Mouse (Mus musculus): ENCODE results near the gene Sgk2.
A peak's percentile ranks its signal among the peaks of the same experiment; 100 is the strongest.

The Sgk2 gene

DNA sequence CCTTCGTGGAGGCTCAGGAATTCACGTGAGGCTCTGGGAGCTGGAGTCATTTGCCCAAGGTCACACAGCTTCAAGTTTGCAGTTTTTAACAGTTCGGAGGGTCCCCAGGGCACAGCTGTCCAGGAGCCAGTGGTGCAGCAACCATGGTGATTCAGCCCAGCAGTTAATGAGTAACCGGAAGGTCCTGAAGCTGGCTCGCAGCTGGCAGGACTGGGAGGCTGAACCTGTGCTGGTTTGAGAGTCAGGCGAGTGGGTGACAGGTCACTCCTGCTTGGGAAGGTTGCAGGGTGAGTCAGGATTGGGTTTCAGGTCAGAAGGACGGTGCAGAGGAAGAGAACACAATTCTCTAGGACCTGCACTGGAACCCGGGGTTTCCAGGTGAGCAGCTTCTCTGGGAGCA is at the start of gene Sgk2:
Gene Sgk2 (plus strand): TSS at position 113 of the 400 bp plus-strand sequence.
- no peak for DNase-seq (ENCODE audit: low spot score)

DNA sequence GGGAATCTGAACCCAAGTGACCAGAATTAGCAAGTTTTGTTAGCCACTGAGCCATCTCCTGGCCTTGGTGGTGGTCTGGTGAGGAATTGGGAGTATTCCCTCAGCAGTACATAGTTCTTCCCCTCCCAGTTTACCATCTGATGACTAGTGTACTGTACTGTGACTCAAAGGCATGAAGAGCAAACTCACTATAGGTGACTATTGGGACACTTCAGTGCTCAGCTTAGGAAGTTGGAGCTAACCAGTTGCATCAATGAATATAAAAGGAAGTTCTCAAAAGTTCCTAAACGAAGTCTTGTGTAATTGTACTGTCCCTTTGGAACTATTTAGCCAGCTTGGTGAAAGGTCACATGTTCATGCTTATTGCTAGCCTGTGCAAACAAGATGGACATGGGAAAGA is 47.6 kb upstream of the Sgk2 start:
- no peak for DNase-seq (ENCODE audit: low spot score)

DNA sequence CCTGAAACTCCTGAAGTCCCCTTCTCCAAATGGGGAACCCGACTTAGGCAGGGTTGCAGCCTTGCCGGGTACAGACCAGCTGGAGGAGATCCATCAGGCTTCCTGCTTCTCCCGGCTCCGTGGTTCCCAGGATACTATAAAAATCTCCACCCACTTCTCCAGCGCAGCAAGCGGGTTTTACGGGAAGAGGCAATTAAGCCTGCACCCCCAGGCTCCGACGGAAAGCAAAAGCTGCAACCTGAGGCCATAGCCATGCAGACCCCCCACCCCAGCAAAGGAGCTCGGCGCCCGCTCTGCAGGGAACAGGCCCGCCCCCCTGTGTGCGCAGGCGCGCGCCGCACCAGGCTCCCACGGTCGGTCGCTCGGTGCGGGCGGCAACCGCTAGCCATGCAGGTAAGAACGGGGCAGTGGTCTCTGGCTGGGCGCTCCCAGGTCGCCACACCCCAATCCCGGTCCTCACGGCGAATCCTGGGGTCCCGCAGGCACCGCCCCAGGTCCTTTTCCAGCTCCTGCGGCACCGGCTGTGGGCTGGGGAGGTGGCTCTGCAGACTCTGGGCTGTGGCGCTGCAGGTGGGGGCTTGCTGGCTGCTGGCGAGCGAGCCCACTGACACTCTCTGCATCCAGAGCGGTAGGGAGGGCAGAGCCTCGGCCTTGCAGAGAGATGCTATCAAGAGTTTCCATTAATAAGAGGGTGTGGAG is 43.8 kb upstream of the Sgk2 start, which contains the start of gene L3mbtl1:
Gene L3mbtl1 (plus strand): TSS at position 325 of the 699 bp plus-strand sequence.
- peak; percentile 15 for DNase-seq (ENCODE audit: low spot score)

DNA sequence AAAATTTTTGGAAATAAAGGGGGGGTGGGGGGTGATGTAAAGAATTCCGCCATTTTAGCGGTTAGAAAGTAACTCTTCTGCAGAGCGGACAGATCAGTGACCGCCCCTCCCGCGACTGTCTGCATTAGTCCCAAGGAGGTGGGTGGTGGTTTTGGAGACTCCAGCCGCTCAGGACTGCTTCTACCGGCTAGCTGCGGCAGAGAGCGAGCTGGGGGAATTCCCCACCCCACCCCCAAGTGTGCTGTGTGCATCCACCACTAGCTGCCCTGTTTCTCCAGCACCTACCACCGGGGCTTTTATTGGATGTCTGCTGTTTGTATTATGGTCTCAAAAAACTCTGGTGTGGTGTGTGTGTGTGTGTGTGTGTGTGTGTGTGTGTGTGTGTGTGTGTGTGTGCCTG is 43.2 kb upstream of the Sgk2 start:
- peak; percentile 10 for DNase-seq (ENCODE audit: low spot score)

DNA sequence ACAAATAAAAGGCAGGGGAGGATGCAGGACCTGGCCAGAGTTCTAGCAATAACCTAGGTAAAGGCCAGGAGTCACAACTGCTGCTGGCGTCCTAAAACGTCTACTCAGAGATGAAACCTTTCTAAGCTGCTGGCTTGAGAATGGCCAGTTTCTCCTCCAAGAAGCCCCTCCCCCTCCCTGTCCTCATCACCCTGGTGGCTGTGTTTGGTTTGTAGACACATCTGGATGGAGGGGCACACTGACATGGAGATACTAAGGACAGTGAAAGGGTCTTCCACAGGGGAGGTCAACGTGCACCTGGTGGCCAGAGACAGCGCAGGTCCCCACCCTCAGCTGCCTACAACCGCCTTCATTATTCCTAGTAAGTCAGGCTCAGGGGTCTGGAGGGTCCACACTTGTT is 40.2 kb upstream of the Sgk2 start:
- no peak for DNase-seq (ENCODE audit: low spot score)

DNA sequence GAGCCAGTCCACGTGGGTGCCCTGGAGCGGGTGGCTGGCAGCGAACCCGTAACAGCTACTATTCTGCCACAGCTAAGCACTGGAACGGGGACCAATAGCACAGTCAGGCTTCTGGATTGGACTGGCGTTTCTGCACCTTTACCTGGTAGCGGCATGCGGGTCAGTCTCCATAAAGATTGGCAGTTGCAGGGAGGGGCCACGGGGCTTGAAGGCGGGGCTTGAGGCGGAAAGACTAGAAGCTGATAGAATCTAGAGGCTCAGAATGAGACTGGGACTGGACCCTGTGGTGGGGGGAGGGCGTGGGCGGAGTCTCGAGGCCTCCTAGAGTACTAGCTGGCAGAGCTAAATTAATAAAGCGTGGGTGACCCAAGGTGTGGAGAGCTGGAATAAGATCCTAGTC is 39.4 kb upstream of the Sgk2 start:
- DNase-seq (ENCODE audit: low spot score): no peak

DNA sequence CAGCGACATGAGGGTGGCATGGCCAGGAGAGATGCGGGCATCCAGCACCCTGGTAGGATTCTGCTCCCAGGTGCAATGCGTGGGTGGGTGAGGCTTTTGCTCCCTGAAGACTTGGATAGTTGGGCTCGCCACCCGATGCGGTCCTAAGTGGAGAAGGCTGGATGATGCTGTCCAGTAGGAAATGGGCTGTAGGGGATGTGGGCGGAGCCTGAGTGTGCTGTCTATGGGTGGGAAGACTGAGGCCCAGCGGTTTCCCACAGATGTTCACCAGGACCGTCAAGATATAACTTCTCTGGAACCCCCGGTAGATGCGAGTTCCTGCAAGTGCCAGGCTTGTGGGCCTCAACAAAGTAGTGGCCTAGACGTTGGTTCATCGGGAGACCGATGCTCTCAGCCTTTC is 38.9 kb upstream of the Sgk2 start:
- DNase-seq (ENCODE audit: low spot score): no peak

DNA sequence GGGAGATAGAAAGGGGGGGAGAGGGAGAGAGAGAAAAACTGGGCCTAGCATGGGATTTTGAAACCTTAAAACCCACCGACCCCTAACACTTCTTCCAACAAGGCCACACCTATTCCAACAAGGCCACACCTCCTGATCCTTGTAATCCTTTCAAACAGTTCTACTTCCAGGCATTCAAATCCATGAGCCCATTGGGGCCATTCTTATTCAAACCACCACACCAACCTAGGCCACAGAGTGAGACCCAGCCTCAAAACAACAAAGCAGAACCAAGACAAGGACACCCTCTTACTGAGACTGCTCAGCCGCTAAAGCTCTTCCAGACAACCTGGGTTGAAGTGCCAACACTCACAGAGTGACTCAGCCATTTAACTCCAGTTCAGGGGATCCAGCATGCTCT is 36.4 kb upstream of the Sgk2 start:
- DNase-seq (ENCODE audit: low spot score): no peak

DNA sequence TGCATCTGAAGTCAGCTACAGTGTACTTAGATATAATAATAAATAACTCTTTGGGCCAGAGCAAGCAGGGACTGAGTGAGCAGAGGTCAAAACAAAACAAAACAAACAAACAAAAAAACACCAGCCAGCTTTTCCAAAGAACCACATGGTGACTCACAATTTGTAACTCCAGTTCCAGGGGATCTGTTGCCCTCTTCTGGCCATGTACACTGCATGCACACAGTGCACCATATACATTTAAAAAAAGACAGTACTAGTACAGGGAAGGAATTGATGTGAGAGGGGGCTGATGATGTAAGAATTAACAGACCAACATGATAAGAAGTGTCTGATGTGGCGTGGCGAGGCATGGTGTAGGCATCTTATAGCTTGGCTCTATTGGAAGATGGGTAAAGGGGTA is 30.3 kb upstream of the Sgk2 start:
- DNase-seq (ENCODE audit: low spot score): no peak

DNA sequence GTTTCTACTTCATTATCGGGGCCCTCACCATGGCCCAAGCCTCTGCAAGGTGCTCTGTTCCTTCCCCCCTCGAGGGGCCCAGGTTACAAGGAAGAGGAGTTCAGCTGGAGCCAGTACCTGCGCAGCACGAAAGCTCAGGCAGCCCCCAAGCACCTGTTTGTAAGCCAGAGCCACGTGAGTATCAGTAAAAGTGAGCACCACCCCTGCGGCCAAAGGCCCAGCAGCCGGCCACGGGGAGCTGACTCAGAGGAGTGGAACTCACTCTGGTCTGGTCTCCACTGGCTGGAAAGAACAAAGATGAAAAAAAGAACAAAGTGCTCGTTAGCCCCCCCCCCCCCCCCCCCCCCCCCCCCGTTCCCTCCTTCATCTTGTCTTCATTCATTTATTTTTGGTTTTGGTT is 25.8 kb upstream of the Sgk2 start:
- no peak for DNase-seq (ENCODE audit: low spot score)

DNA sequence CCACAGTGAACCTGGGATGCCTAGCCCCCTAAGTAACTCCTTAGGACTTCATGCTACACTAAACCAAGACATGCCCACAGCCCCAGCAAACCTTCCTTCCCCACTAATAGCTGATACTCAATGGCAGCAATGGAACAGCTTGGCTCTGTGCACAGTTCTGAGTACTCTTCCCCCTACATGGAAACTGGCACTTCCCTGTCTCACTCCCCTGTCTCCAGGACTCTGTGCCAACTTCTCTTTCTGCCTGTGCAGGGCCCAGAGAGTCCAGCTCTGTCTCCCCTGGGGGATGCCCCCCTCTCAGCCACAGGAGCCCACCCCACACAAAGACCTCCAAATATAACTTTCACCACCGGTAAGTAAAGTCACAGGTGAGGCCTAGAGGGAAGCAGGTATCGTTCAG is 20.4 kb upstream of the Sgk2 start:
- DNase-seq (ENCODE audit: low spot score): no peak

DNA sequence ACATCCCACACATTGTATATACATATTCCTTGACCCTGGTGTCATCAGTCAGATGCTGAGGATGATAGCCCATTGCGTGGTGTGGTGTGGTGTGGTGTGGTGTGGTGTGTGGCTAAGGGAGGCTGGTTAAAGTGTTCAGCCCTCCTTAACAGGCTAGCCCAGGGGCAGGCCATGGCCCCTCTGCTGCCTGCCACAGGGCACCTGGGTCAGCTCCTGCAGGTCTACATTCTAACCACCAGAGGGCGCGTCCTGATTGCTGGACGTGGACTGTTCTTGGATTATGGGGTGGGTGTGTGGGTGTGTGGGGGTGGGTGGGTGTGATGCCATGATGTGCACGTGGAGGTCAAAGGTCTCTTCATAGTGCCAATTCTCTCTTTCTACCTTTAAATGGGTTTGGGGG is 18.8 kb upstream of the Sgk2 start:
- peak; percentile 39 for DNase-seq (ENCODE audit: low spot score)

DNA sequence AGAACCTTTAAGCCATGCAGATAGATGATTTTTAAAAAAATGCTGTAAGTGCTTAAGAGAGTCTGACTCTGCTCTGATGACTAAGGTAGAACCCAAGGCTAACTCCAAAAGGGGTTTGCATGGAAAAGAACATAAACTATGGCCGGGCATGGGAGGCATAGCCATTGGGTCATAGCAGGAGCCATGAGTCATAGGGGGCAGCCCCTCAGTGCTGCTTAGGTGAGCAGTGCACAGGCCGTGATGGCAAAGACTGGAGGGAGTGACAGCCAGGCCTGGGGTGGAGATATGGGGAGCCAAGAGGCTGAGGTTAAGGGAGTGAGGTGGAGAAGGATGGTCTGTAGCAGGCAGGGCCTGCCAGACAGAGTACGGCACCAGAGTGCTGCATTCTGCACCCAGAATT is 18.0 kb upstream of the Sgk2 start:
- no peak for DNase-seq (ENCODE audit: low spot score)

DNA sequence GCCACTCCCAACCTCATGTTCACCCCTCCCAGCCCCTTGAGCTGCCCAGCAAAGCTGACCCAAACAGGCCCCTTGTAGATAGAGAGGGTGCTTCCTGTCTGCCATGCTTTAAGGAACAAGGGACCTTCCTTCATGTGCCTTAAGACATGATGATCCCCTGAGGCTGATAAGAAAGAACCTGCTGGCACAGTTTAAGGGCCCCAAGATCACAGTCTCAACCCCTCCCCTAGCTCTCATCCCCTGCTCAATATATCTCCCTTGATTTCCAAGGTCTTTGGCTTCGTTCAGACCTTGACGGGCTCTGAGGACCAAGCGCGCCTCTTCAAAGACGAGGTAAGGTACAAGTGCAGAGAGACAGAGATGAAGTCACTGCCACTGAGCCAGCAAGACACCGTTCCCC is 16.2 kb upstream of the Sgk2 start:
- no peak for DNase-seq (ENCODE audit: low spot score)

DNA sequence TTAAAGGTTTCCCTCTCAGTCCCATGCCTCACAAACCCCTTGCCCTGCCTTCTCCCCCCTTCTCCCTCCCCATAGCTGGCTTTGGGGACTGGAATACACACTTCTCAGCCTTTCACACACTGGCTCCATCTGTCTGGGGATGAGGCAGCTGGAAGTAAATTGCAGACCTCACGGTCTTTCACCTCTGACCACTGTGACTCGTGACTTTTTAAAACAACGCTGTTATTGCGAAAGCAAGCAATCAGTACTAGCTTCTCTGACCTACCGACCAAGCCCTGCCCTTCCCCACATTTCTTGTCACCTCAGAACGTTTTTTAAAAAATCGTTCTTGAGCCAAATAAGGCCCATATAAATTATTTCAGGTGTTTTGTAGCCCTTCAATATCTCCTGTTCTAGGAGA is 14.4 kb upstream of the Sgk2 start:
- DNase-seq (ENCODE audit: low spot score): no peak

DNA sequence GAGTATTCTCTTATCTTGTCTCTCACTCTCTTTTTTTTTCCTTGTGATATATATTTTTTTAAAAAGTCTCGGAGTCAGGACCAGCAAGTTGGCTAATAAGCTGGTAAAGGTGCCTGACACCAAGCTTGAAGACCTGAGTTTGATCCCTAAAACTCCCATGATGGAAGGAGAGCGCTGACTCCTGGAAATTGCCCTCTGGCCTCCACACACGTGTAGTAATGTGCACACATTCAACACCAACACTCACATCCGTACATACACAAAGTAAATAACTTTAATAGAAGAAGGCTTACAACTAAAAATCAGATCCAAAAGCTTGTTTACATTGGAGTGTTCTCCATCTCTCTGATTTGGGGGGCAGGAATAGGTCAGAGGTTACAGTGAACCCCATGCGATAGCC is 13.9 kb upstream of the Sgk2 start:
- no peak for DNase-seq (ENCODE audit: low spot score)

DNA sequence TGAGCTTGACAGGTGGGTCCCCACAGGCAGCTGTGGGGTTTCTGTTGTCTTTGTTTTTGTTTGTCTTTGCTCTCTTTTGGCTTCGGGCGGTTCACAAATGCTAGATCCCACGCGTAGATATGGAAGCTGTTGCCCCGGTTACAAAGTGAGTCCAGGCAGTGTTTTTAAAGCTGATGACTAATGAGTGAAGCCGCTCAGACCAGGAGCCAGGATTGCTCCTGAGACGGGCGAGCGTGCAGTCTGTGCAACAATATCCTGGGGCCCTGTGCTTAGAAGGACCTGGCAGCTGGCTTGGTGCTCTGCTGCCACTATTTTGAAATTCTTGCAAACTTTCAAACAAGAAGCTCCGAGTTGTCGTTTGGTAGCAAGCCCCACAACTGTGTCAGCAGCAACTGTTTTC is 13.5 kb upstream of the Sgk2 start:
- no peak for DNase-seq (ENCODE audit: low spot score)

DNA sequence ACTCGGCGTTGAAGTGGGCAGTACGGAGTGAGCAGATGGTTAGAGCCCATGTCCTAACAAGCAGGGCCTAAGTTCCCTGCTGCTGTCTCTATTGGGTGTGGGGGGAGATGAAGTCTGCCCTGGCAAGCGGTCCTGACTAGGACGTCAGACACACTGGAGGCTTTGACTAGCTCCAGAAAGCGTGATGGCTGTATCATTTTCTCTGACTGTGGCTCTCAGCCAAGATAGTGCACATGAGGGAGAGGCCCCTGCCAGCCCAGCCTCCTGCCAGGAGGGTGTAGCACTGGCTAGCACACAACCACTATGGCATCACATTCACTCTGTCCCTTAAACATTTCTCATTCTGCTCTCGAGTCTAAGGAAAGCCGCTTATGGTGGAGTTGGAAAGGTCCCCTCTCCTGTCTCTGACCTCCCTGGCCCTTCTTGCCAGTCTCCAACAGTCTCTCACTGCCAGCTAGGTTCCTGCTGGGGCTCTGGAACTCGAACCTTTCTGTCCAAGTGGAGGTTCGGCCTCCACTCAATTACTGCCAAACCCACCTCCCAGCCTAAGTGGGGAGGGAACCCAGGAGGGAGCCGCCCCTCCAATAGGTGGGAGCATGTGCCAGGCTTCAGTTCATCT is 11.9 kb upstream of the Sgk2 start:
- no peak for DNase-seq (ENCODE audit: low spot score)

DNA sequence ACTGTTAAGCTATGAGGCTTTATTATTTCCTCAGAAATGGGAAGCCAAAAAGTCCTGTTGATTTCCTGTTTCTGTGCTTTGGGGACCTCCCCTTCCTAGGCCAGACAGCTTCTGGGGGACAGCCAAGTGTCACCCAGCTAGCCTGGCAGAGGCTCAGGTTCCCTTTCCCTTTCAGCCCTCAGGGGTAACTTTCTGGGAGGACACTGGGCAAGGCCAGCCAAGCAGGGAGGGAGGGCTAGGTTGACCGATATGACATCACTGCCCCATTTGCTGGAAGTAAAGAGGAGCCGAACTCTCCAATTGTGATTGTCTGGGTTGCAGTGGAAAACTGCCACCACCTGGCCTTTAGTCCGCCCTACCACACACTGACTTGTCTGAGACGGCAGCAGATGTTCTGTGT is 11.1 kb upstream of the Sgk2 start:
- DNase-seq (ENCODE audit: low spot score): no peak

DNA sequence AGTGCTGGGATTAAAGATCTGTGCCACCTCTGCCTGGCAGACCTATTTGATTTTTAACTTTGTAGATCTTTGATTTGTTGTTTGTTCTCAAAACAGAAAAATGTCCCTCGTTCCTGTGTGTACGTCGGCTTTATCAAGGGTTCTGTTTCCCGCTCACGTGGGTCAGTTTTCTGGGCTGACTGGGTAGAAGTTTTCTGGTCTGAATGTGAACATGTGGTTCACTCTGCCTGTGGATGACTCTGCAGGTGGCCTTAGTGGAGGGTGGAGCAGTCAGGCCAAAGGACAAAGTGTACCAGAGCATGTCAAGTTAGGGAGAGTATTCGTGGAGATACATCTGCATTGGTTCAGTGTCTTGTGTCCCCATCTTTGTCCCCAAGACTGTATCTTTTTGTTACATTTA is 2.7 kb upstream of the Sgk2 start:
- DNase-seq (ENCODE audit: low spot score): no peak

DNA sequence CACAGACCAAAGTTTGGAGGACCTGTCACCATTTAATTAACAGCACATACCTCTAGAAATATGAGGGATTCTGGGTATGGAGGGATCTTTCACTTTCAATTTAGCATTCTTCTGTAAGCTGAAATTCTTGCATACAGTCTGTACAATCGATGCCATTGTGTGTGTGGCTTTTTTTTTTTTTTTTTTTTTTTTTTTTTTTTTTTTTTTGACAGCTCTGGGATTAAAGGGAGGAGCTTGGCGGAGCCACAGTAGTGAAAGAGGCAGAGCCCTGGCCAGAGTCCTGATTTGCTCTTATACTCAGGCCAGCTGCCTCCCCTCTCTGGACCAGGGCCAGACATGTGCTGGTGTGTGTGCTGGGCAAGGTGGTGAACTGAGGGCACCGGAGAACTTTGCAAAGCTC is 1.2 kb upstream of the Sgk2 start:
- no peak for DNase-seq (ENCODE audit: low spot score)

DNA sequence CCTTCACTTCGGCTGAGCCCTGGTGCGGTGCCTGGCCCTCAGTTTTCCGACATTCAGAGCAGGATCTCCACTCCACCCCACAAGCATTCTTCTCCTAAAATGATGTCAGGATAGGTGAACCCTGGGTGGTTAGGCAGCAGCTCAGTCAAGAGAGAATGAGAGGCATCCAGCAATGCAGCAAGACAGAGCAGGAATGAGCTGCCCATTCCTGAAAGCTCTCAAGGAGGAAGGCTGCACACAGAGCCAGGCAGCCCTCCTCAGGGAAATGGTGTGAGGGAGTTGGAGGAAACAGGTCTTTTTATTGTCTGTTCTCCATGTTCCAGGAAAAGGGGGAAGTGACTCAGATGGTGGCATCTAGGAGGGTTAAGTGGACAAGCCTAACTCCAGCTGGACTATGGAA is 366 bp upstream of the Sgk2 start:
- no peak for DNase-seq (ENCODE audit: low spot score)

DNA sequence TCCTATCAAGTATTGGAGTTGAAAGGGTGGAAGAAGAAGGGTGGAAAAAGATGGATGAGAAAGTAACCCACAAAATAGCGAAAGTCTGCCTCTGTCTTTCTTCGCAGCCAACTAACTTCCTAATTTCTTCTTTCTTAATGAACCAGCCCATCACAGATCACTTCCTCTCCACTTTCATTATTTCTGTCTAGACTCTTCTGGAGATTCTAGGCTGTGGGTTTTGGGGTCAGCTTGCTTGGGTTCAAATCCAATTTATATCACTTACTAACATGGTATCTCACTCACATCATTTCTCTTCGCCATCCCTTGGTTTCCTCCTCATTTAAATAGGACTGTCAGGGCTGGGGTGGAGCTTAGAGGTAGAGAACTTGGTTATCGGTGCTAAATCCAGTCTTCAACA is 1.1 kb downstream of the Sgk2 start:
- DNase-seq (ENCODE audit: low spot score): no peak

DNA sequence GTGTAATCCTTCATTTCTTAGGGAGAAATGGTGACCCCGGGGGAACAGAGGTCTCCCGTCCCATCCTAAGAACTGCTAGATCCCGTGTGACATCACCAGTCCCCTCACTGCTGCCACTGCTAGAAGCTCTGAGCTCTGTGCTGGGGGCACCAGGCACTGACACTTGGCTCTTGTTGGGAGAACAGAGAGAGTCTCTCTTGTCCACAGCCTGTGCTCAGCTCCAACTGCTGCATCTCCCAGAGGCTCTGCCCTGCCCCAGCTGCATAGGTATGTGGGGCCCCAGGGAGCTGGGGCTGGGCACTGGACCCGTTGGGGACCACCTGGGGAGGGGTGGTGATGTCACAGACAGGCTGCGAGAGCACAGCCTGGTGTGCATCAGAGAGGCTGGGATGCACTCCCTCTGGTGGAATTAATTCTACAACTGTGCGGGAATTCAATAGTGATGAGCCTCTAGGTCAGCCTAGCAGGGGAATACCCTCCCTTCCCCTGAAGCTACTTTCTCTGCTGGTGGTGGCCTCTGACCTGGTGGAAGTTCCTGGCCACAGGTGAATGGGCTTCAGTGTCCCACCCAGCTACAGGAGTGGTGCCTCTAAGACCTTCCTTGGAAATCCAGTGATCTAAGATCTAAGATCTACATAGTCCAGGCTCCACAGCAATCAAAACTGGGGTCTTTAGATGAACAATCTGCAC is 4.4 kb downstream of the Sgk2 start:
- DNase-seq (ENCODE audit: low spot score): no peak

All from T-cell, adult 2 months (primary cell).